Mouse (Mus musculus): Measurements from ENCODE around the gene Rnaseh2b. TPM values are rescaled to one million over a fixed set of nuclear protein-coding genes. Genes with fewer than 3 reads are reported as not detected.
A peak's percentile ranks its signal among the peaks of the same experiment; 100 is the strongest.

Rnaseh2b gene
- polyA plus RNA-seq (2015; fragmentation: Nextera tagmentation; extraction: Ambion mirVana), result 128 and 130 TPM in 2 replicates

GRCm38 (mm10) chr14:62292488-62293339, at the start of gene Rnaseh2b, which contains the start of gene Dleu7:
Gene Rnaseh2b (plus strand): TSS chr14:62292589.
Gene Dleu7 (minus strand): TSS chr14:62293047.
- peak; percentile 71 for DNase-seq (ENCODE audit: low spot score)

DNA sequence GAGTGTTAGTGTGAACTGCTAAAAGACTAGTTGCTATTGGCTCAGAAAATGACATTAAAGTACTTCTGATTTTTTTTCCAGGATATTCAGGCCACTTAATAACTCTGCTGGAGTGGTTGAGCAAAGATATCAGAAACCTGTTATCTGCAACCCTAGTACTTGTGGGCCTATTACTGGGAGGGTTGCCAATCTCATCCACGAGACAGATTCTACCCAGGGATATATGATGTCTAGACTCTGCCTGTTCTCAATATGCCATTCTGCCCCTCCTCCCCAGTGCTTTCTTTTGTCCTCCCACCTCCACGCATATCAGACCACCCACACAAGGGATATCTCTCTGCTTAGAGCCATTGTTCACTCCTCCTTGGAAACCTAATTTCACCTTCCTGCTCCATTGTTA, 48.9 kb upstream of the Rnaseh2b start:
- no peak for DNase-seq (ENCODE audit: low spot score)

DNA sequence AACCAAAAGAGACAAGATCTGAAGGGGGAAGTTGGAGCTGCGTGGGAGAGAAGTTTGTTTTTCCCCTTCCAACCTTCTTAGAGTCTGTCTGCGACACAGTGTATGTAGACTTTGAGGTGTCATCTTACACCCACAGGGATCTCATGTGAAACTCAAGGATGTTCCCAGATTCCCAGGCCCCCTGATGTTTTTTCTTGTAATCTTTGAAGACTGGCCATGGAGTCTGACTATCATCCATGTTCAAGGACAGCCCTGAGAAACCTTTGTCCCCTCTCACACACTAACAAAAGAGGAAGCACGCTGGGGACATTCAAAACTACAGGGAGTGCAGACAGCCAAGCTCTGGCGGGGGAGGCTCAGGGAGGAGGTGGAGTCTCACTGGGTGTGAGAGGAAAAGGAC, 46.8 kb upstream of the Rnaseh2b start:
- no peak for DNase-seq (ENCODE audit: low spot score)

GRCm38 (mm10) chr14:62248345-62248744, 44.0 kb upstream of the Rnaseh2b start:
- no peak for DNase-seq (ENCODE audit: low spot score)

DNA sequence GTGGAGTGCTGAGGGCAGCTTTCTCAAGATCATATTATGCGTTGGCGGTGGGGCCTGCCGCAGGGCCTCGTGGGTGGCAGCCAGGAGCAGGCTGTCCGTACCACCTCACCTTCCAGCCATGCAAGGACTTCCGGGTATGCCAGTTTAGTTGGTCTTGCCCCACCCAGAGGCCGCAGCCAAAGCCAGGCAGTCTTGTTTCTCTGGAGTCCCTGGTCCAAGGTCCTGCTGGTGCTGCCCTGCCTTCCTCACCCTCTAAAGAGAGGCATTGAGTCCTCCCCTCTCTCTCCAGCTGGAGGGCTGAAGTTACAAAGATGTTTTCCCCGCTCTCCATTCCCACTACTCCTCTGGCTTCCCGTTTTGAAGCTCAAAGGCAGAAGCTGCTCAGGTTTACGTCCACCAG, 43.6 kb upstream of the Rnaseh2b start:
- DNase-seq (ENCODE audit: low spot score), result no peak

- no peak for DNase-seq (ENCODE audit: low spot score)
These were observed 43.1 kb upstream of the Rnaseh2b start for GRCm38 (mm10) chr14:62249251-62249650.

DNA sequence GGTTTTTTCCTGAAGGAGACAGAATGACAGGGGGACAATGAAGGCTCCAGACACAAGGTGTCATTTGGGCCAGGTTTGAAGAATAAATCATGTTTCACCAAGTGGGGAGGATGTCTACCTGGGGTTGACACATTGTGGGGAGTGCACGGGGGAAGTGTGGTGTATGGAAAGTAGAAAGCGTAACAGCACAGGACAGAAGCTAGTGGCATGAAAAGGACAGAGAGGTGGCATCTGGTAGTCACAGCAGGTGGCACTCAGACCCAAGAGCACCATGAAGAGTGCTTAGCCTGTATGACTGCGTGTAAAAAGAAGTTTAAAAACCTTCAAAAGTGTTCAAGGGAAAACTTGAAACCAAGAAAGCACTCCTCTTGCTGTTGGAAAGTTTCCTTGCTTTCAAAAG, 42.3 kb upstream of the Rnaseh2b start:
- DNase-seq (ENCODE audit: low spot score), result no peak

- DNase-seq (ENCODE audit: low spot score), result peak; percentile 77
These were observed 40.4 kb upstream of the Rnaseh2b start for GRCm38 (mm10) chr14:62251999-62252398.

DNA sequence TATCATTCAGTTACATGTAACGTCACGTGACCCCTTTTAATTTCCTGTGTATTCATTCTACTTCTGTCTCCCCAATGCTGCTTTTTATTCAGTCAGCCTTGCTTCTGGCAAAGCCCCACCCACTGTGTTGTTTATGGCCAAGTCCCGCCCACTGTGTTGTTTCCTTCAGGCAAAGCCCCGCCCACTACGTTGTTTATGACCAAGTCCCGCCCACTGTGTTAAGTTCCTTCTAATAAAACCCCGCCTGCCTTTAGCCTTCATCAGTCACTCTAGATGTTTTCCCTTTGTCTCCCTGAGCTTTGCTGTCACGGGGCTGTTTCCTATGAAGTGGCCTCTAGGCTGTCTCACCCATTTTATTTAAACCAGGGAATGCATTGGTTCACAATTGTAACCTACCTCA, 38.0 kb upstream of the Rnaseh2b start:
- DNase-seq (ENCODE audit: low spot score), result no peak

DNA sequence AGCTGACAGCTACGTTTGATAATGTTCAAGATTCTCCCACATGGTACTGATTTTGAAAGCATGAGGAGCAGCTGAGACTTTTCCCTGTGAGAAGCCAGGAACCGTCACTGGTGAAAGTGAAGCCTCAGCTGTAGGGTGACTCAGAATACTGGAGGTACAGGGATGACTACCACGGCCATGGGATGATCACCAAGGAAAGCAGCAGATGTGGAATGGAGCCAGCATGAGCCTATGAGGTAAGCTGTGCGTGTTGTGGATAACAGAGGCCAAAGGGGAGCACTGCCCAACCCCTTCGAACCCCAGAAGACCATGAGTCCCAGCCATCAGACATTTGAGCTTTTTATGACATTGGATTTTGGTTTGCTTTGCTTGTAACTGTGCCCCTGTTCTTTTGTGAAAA, 36.3 kb upstream of the Rnaseh2b start:
- DNase-seq (ENCODE audit: low spot score), result no peak

GRCm38 (mm10) chr14:62258125-62258524, 34.3 kb upstream of the Rnaseh2b start:
- DNase-seq (ENCODE audit: low spot score), result no peak

DNA sequence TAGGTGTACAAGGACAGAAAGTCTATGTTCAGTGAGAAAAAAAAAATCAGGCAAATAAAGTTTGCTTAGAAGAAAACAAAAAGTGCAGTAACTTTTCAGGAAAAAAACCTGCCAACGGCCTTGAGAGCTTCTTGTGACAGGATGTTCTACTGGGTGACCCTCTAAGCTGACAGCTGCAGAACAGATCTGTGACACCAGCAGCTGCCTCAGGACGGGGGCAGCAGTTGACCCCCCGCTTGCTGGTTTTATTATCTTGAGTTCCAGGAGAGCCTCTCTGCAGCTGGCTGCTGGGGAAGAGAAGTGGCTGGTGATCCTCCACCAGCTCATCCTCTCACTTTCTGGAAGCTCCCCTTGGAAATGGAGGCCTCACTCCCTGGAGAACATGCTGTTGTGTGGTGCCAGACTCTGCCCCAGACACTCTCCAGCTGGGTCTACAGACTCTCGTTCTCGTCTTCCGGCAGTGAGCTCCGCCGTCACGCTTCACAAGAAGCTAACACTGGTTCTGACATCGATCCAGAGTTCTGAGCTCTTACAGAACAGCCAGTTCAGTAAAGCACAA, 33.3 kb upstream of the Rnaseh2b start:
- no peak for DNase-seq (ENCODE audit: low spot score)

GRCm38 (mm10) chr14:62270698-62271396, 21.5 kb upstream of the Rnaseh2b start:
- DNase-seq (ENCODE audit: low spot score), result no peak

- DNase-seq (ENCODE audit: low spot score), result no peak
These were observed 18.8 kb upstream of the Rnaseh2b start for GRCm38 (mm10) chr14:62273604-62274003.

DNA sequence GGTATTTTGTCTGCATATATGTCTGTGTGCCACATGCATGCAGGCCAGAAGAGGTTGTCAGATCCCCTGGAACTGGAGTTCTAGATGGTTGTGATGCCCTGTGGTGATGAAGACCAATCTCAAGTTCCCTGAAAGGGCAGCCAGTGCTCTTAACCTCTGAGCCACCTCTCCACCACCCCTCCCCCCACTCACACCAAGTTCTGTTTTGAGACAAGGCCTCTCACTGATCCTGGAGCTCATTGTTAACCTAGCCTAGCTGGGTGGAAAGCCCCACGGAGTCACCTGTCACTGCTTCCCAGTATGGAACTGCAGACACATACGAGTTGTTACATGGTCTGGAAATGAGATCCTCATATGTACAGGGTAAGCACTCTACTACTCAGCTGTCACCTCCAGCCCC, 9.4 kb upstream of the Rnaseh2b start:
- DNase-seq (ENCODE audit: low spot score), result no peak

DNA sequence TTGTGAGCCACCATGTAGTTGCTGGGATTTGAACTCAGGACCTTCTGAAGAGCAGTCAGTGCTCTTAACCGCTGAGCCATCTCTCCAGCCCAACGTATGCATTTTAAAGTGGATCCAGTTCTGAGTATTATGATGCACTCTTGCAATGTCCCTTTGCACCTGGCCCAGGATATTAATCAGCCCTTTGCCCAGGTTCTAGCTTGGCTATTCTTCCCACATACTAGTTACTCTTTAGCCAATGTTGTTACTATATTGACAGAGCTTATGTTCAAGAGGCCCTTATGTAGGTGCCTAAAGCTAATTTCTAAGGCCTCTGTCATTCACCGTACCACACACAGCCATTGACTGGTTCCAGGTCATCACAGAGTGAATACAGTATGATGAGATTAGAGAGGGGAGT, 3.7 kb upstream of the Rnaseh2b start:
- no peak for DNase-seq (ENCODE audit: low spot score)

DNA sequence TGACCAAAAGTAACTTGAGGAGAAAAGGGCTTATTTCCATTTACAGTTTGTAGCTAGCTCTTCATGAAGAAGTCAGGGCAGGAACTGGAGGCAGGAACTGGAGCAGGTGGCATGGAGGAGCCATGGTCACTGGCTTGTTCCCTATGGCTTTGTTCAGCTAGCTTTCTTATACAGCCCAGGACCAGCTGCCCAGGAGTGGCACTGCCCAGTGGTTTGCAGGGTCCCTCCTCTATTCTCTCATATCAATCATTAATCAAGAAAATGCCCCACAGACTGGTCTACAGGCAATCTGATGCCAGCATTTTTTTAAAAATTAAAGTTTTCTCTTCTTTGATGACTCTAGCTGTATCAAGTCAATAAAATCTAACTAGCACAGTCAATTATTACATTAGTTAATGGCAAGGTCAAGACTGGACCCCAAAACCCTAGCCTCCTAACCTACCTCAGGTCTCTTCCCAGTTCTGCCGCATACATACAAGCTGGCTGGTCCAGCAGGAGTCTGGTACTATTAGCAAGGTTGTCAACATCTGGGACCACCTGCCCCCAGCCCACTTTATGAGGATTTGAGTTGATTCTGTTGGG, 892 bp upstream of the Rnaseh2b start:
- DNase-seq (ENCODE audit: low spot score), result no peak

GRCm38 (mm10) chr14:62292166-62292487, 262 bp upstream of the Rnaseh2b start:
- DNase-seq (ENCODE audit: low spot score), result no peak

- no peak for DNase-seq (ENCODE audit: low spot score)
These were observed 6.4 kb downstream of the Rnaseh2b start for GRCm38 (mm10) chr14:62298808-62299207.

GRCm38 (mm10) chr14:62300031-62300430, 7.6 kb downstream of the Rnaseh2b start:
- DNase-seq (ENCODE audit: low spot score), result no peak

DNA sequence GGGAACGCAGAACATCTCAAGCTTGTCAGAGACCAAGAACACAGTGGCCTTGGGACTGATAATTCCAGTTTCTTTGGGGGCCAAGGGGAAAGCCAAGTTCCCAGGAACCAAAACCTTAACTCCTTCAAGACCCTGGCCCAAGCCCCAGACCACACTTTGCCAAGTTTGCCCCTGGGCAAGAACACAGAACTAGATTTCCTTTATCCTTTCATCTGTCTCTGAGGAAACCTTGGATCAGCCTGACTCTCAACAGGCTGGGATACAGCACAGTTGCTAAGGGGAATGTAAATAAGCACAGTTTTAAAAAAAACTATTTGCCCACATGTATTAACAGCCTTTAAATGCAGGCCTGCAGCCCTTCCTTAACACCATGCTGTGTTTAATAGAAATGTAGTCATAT, 15.2 kb downstream of the Rnaseh2b start:
- no peak for DNase-seq (ENCODE audit: low spot score)

DNA sequence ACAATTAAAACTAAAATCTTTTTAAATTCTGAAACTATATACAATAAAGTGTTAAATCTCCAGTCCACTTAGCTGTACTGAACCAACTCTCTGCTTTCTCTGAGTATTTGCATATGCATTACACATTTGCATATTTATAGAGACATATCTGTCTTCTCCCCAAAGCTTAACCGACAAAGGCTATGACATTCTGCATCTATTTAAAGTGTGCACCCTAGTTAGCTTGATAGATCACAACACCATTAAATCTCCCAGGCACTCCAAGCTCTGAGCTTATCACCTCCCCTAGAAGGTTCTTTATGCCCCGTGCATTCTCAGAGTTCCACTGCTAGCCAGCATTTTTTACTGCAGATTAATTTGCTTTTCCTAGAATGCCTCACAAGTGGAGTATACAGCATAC, 16.6 kb downstream of the Rnaseh2b start:
- DNase-seq (ENCODE audit: low spot score), result no peak

All from thymus, postnatal 0 days (tissue).